Mouse (Mus musculus) MN1 (cell line): Measurements from ENCODE around the gene Sucnr1.
"Not testable (repeated sequence)": the region's sequence is repeated elsewhere in the genome, so short reads cannot be mapped to it uniquely, and the experiment has no call there.

Source experiments
- DNase-seq: peaks from one replicate; pipeline ENCODE4 v3.0.0-alpha.2; 2016; ENCODE audit warnings: low spot score

The Sucnr1 gene

DNA sequence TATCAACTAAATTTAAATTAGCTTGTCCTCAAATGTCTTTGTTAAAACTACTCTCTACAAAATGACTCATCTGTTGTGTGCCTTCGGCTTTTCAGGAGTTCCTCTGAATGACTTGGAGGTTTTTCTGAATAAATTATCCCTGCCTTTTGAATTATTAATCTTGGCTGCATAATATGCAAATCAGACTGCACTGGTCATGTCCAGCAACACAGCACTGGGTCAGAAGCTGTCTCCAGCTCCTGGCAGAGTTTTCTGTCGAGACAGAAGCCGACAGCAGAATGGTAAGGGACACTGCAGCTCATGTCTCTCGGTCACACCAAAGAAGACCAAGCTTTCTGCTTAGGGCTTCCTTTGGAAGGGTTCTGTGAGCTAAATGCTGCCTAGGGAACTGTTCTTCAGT lies at the start of gene Sucnr1:
Sucnr1 (plus strand) TSS at position 222 of the 400 bp plus-strand sequence.
- no peak for DNase-seq

DNA sequence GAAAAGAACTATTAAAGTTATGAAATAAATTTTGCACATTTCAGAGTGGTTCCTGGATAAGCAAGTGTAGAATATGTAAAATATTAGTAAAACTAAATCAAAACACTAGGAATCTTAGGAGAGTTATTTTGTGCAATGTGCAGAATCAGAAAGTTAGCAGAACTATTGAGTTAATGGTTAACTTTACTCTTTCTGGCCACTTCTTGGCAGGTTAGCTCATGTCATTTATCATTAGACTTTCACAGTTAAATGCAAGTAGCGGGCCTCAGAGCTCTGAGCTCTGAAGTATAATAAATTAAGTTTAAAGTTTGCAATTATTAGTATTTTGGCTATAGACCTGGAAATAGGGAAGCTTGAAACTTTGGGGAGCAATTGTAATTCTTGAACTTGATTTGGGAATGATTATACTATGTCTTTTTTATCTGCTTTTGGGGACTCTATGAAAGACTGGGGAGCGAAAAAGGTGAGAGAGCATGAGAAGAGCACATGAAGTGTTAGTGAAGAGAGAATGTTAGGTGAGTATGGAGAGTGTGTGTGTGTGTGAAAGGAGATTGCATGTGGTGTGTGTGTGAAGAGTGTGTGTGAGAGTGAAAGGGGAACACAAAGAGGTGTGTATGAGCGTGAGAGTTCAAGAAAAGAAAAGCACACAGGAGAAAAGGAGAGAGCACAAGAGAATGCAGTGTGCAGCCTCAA lies 35.3 kb upstream of the Sucnr1 start:
- no peak for DNase-seq

DNA sequence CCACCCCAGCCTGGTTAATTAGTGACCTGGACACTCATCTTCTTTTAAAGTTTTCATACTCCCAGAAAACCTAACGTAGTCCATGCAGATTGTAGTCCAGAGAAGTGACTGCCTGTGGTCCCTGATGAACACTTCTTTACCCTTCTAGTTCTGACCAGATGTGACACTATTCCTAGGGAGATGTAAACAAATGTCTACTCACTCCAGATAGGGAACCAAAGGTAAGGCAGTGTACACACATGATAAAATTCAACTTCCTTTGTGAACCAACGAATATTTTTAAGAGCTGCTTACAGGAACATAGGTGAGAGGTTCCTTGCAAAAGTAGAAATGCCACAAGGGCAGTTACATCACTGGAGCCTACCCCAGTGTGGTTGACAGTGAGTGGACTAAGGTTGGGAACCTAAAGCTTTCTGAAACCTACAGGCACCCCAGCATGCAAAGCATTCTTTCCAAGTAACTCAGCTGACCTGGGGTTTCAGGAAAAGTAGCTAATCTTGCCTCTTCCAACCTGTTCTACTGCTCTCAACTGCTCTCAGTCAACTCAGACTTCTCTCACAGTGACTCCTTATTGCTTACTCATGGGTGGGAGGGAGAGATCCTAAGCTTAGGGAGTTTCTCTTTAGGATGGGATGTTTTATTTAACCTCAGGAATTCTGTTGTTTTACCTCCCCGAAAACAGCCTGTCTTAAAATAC lies 28.3 kb upstream of the Sucnr1 start:
- no peak for DNase-seq

DNA sequence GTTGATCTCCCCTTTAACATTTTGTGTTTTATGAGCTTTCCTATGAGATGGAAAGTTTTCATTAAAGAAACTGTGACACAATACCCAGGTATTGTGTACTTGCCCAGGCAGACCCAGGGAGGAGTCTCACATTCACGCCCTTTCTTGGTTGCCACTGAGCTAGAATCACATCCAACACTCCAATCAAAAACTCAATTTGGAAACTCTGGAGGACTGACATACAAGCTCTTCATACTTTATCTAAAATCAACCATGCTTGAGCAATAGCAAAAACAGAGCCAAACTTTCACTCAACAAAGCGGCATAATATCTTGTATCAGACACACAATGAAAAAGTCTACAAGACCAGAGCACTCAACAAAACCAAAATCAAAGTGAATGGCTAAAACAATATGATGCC lies 27.7 kb upstream of the Sucnr1 start:
- DNase-seq, result no peak

DNA sequence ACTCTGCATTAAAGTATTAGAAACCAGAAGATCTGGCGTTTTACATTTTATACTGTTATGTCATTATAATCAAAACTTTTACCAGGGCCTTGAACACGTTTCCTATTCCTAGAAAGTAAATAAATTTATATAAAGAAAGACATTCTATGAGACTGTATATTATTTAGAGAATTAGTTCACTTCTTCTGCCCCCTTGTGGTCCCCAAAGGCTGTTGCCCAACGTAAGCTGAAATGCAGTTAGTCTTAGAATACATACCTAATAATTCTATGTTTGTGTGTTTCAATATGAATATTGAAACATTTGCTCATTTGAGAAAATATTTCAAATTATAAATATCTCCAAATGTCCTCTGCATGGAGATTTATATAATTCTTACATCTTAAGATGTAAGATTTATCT lies 25.2 kb upstream of the Sucnr1 start:
- DNase-seq, result no peak

DNA sequence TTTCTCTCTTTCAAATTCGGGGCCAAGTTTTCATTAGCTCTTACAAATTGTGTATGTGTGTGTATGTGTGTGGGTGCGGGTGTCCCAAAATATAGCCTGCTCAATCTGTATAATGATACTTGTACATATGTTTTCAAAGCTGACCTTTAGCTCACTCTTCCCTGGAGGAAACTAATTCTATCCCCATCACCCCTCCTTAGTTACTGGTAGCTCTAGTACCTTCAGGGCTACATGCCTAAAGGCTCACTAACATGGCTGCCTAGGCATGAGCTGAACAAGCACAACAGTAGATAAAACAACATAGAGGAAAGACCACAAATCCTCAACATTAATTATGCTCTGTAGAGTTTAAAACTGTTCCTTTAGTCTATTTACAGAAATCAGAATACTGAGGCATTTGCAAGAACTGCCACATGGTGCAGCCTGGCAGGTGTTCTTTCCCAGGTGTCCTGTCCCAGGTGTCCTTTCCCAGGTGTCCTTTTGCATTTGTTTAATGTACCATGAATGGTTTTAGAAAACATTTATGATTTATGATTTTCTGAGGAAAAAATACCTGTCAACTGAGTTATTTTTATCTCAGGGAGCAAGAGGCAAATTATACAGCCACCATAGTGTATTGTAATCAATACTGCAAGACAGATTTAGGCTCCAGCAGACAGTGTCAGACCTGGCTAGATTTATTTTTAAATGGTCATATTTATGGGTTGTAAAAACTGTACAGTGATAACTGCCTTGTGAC lies 24.4 kb upstream of the Sucnr1 start:
- DNase-seq, result no peak

DNA sequence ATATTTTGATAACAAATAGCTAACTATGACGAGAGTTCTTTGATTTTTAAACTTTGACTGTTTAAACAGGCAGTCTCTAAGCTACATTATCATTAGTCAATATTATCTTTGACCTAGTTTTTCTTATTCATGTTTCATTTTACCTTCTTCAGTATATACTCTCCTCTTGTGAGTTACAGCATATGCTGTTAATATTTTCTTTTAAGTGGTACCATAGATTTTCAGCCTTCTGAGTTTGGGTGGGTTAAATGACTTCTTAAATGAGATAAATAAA lies 23.9 kb upstream of the Sucnr1 start:
- no peak for DNase-seq

DNA sequence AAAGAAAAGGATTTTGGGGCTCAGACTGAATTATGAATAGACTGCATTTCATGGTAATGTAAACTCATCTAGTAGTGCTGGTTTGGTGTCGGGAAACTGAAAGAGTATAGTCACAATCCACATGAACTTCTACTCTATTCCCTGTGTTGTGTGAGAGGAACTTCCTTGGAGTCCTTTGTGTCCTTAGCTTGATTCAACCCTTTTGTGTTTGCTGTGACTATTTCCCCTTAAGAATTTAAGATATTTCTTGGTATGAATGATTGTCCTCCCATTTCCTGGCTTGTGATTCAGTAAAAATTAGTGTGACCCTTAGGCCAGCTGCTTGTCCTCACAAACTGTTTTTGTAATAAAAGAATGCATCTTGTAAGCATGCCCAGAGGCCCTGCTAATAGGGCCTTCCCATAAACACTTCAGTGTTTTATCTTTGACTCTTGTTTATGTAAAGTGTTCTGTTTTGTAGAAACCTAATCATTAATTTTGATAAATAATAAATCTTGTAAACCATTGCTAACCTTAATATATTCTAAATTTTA lies 2.7 kb upstream of the Sucnr1 start:
- DNase-seq, result no peak

DNA sequence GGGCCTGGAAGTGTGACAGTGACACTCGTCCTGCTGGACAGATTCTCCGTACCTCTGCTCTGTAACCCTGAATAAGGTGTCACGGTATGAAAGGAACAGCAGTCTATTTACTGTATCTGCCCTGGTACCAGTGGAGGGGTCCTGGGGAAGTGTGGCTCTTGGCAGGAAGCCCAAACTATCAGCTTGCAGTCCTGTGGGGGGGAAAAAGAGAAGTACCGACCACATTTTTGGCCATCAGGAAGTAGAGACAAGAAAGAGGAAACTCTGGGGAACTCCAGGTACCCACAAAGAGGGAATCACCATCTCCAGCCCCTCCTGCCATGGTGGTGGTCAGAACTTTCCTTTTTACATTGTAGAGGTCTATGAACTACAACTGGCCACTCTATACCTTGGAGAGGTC lies 1.1 kb upstream of the Sucnr1 start:
- no peak for DNase-seq

DNA sequence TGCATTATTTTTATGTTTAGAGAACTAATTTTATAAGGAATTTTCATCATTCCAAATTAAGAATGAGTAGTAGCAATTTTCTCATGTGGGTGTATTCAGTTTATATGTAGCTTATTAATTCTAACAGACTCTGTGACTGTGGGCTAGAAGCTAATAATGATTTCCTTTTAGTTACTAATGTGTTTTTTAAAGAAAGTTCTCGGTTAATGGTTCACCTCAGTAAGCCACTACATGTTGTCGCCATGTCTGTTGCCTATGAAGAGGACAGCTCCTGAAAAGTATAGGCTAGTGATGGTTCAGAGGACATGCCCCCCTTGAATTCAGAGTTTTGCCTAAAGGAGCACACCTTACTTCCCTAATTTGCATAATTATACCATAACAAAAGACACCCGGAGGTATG lies 1.1 kb downstream of the Sucnr1 start:
- no peak for DNase-seq

DNA sequence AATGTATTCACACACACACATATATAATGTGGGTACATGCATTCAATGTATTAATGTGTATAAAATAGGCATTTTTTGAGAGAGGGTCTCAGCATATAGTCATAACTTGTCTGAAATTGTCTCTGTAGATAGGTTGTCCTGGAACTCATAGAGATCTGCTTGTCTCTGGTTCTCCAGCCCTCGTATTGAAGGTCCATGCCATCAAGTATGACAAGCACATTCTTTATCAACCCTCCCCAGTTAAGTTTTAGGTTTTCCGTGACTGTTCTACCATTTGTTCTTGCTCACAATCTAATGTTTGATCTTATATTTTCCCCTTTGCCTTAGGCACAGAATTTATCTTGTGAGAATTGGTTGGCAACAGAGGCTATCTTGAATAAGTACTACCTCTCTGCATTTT lies 4.1 kb downstream of the Sucnr1 start:
- no peak for DNase-seq

DNA sequence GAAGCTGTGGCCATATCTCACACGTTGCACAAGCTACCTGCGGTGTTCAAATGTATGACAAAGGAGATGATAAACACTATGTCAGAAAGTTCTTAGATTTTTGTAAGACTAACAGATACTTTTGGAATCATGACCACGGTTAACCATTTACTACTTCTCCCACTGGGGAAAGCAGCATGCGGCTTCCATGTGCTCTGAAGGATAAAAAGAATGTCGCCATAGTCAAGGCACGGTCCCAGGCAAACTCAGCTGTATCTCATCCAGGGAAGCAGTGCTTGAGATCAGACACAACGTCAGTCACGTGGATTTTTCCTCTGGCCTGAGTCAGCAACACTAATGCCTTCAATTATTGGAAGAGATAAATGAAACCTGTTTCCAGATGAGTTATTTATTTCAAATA lies 9.7 kb downstream of the Sucnr1 start:
- DNase-seq, result no peak

DNA sequence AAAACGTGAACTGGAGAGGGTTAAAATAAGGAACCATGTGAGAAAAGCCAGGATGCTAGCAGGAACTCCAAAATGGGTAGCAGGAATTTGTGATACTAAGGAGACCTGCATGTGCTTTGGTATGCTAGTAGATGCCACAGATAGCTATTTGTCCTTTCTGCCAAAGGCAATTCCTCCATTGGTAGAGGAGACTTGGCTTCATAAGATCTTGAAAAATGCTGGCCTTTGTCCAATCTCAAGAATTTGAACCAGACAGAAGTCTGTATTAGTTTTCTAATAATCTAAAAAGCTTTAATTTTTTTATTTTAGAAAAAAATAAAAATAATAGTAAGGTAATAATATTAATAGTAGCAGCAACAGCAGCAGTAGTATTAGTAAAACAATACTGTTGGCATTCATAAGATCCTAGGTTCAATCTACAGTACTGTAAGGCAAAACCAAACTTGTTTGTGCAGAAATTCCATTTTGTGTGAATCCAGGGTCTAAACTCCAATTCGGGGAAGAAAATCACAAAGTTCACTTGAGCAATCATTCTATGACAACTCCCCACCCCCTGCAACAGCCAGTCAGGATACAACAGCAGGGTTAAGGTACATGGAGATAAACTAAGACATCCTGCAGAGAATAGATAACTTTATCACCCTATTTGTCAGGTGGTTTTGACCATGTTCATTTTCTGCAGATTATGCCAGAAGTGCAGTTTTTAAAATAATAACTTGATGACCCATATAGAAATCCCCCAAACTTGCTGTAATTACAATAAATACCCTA lies 12.9 kb downstream of the Sucnr1 start:
- no peak for DNase-seq

DNA sequence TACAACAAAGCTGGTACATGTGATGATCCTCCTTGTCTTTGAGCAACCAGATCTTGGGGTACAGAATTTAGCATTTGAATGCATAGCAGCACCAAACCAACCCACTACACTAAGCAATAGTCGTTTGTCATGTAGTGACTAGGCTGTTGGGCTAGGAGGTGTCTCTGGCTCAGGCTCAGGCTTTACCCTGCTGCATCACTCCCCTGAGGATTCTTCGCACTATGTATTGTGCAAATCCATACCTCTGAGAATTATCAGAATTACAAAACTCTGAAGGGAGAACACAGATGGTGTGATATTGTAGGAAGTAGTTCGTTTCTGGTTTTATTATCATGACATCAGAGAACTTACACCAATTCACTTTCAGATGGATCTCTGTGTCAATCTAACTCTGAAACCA lies 15.3 kb downstream of the Sucnr1 start:
- DNase-seq, result no peak

DNA sequence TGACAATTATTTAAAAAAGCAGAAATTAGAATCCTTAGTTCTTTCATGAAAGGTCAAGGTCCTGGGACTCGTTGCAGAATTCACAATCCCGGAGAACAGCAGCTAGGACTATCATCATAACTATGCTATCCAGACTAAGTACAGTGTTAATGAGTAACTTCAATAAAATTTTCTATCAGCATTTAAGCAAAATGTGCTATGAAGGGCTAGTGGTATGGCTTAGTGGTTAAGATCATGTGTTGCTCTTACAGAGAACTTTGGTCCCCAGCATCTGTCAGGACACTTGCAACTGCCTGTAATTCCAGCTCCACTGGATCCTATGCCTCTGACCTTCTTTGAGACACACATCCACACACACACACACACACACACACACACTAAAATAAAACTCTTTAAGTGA lies 15.8 kb downstream of the Sucnr1 start:
- DNase-seq, result no peak

DNA sequence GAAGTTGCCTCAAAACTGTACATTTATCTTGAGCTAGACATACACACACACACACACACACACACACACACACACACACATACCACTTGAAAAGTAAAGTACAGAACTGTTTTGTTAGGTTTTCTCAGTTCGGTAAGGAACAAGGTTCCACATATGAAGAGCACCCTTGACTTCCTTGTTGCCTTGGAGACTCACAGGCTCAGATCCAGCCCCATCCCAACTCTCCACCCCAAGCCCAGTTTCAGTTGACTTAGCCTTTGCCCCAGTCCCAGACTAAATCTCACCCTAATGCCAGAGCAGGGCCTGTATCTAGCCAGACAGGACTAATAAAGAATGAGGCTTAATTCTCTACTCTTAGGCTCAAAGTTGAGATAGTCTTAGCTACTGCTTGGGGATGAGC lies 16.9 kb downstream of the Sucnr1 start:
- no peak for DNase-seq

DNA sequence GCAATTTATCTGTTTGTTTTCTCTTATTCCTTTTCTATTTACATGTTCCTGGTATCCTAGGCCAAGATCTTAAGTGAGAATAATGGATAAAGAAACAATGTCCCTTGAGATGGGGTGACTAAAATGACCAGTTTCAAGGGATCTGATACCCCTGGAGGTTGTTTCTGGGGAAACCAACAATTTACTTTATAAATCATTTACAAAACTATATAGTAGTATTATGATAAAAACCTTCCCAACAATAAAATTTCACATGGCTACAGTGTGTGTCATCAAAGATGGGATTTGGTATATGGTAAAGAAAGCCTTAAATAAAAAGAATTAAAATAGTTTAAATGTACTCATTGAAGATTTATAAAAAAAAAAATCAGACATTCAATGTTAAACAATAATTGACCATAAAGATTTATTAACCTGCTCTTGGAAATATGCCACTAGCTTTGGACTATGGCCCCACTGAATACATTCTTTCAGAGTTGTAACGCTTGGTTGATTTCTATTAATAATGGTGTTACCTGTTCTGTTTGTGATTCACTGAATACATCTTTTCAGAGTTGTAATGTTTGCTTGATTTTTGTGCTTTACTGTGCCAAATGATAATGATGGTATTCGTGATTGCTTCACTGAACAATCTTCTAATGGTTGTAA lies 22.9 kb downstream of the Sucnr1 start:
- DNase-seq, result no peak

DNA sequence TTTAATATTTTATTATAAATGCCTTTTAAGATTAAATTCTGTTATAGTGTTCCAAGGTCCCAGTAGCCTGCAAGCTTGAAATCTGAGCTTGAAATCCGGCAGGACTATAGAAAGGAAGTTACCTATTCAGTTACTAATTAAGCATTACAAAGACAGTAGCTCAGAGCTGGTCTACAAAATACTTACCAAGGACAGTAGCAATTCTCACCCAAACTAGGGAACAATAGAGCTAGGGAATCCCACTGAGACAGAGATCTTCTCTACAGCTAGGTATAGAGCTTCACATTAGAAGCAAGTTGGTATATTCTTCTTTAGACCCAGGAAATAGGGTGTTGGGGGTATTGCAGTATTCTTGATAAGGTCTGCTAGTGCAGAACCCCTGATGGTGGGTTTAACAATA lies 24.8 kb downstream of the Sucnr1 start:
- DNase-seq, result not testable (repeated sequence)

DNA sequence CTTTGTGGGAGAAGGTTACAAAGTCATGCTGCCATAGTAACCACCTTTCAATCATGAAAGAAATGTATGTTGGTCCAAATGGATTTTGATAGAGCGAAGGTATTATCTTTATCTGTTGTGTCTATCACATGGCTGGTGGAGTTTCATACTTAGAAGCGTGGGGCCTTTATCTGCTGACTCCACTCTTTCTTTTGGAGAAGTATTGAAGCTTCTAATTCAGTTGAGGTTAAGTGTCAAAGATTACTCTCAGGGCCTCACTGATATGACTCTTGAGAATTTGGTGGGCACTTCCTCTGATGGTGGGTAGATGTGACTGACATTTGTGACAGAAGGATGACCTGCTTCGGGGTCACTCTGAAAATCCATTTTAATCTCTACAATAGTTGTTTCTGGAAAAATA lies 26.1 kb downstream of the Sucnr1 start:
- no peak for DNase-seq

DNA sequence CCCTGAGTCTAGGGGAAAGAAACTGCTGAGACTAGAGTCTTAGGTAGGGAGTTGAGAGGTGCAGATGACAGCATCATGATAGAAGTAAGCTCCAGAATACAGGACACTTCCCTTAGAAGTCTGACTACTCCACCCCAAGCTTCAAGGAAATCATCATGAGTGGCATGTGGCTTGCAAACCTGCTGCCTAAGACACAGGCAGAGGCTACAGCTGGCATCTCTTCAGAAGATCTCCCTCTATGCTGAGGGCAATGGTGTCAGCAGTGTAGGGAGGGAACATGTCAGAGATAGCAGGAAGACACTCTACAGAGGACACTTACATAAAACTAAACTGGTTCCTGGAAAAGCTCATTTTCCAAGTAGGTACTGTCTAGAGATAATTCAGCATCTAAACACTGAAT lies 27.1 kb downstream of the Sucnr1 start:
- DNase-seq, result no peak

DNA sequence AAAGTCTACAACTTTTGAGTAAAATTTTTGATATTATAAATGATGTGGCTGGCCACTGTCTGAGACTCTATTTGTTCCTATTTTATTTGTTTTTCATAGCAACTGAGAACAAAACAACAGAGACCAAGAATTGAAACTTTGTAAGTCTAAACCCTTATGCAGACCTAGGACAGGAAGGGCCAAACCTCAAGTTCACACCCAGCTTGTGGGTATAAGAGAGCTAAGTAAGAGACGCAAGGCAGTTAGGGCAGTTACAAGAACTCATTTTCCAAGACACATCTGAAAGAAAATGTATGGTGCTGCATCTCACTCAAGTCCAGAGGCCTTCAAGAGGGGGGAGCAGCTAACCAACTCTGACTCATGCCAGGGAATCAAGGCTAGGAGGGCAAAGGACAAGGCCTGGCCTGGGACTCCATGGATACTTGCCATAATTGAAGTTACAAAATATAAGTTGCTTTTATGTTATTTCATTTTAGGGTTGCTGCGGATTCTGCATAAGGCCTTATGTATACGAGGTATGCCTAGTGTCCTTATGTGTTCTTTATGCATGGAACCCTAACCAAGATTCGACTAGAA lies 29.6 kb downstream of the Sucnr1 start:
- DNase-seq, result no peak
